Mouse (Mus musculus) heart, embryonic 13.5 days (tissue): ENCODE measurements at regions not wholly inside any gene's neighbourhood (a gene's known extent, or its start where the extent isn't known, plus 50 kb on each side); places are given as distances from the start of the nearest gene placed in this dataset.
A peak's percentile ranks its signal among the peaks of the same experiment; 100 is the strongest.

Source experiments
- ATAC-seq: fragments of 200-750 bp; cut with Nextera tagmentation; 2 replicates; pipeline ENCODE4 v1.8.0; 2017; ENCODE audit warnings: moderate TSS enrichment; ENCODE audit not compliant: insufficient number of reproducible peaks, low FRiP score, low TSS enrichment; ENCODE audit errors: extremely low read depth
- H3K27ac ChIP-seq: fragments of 300-500 bp; sonication (generic); replicated peaks from 2 replicates; pipeline ENCODE4 v1.5.1; 2015; ENCODE audit warnings: moderate library complexity, mild to moderate bottlenecking, inconsistent platforms
- H3K27me3 ChIP-seq: fragments of 300-500 bp; sonication (generic); replicated peaks from 2 replicates; pipeline ENCODE4 v1.6.1; 2015; ENCODE audit warnings: mild to moderate bottlenecking, inconsistent platforms
- H3K36me3 ChIP-seq: fragments of 300-500 bp; sonication (generic); 2 replicates; pipeline ENCODE4 v1.6.1; 2015; ENCODE audit warnings: mild to moderate bottlenecking, inconsistent platforms
- H3K4me1 ChIP-seq: fragments of 300-500 bp; sonication (generic); 2 replicates; pipeline ENCODE4 v1.6.1; 2015; ENCODE audit warnings: inconsistent platforms
- H3K4me2 ChIP-seq: fragments of 300-500 bp; sonication (generic); 2 replicates; pipeline ENCODE4 v1.6.1; 2015; ENCODE audit warnings: inconsistent platforms, mild to moderate bottlenecking, moderate library complexity
- H3K4me3 ChIP-seq: fragments of 300-500 bp; sonication (generic); 2 replicates; pipeline ENCODE4 v1.5.1; 2015; ENCODE audit warnings: moderate library complexity, mild to moderate bottlenecking, inconsistent platforms
- H3K9ac ChIP-seq: fragments of 300-500 bp; sonication (generic); 2 replicates; pipeline ENCODE4 v1.6.1; 2015; ENCODE audit warnings: inconsistent platforms, mild to moderate bottlenecking, moderate library complexity
- H3K9me3 ChIP-seq: fragments of 300-500 bp; sonication (generic); 2 replicates; pipeline ENCODE4 v1.6.1; 2016; ENCODE audit warnings: inconsistent platforms
- WGBS: fragments of 180-500 bp; shearing (Covaris S2); methylation state at CpG from one replicate; pipeline ENCODE4 v1.1.7; 2015; ENCODE audit warnings: mixed read lengths; 5-methylcytosine and 5-hydroxymethylcytosine counted together

- Histone ChIP-seq H3K4me2 (no peak overlapping the region), H3K36me3 (no peaks in the 10 kb centered on the region), H3K4me1 (peaks cover 21% of the 10 kb centered on the region), H3K27ac (peak overlapping the region; percentile 42; the same call in 1 of the 2 replicates), H3K27me3 (no peaks in the 10 kb centered on the region), H3K4me3 (no peak overlapping the region), H3K9ac (no peak overlapping the region), H3K9me3 (no peaks in the 10 kb centered on the region)
- no peak for ATAC-seq
- 55% methylated on average over 8 of the region's 8 CpGs for WGBS
These were observed 230.1 kb upstream of the Adgrl2 start for GRCm38 (mm10) chr3:149220304-149220951.

DNA sequence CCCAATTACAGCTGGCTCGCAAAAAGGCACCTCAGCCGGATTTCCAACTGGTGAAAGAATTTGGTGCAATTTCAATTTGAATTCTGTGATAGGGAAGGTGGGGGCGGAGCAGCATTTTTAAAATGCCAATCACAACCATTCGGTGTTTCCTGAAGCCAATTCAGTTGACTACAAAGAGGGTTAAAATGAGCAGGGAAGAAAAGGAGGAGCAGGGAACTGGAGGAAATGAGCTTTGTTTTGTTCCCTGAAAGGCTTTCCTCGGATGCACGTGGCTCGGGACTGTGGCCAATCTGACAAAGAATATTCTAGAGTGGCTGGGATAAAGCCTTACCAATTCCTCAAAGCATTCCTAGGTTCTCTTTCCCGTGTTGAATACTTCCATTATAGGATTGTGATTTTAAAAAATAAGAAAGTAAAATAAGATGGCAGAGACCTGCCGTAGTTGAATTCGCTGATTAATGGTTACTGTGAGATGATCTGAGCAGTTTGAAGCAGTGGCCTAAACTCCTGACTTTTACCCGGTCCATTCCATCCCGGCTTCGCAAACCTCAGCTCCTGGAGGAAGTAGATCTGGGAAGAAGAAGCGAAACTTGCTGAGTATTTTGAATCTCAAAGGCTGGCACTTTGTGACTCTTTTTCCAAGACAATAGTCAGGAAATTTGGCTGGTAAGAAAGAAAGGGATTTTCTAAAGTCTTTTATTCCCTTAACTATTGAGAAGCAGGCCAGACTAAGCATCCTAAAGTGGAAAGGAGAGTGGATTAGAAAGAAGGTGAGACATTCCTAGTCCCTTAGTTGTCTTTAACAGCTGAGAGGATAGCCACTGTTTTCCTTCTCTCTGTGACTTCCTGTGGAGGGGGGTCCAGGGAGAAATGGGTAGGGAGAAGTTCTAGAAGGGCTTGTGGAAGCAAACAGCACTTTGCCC, 229.3 kb upstream of the Adgrl2 start:
- H3K27me3 ChIP-seq, result no peaks in the 10 kb centered on the region
- peak overlapping the region; percentile 42 for H3K27ac ChIP-seq
- no peak for ATAC-seq
- no peaks in the 10 kb centered on the region for H3K36me3 ChIP-seq
- H3K4me1 ChIP-seq, result peaks cover 21% of the 10 kb centered on the region
- 47% methylated on average over 14 of the region's 14 CpGs for WGBS
- H3K9ac ChIP-seq, result no peak overlapping the region
- no peak overlapping the region for H3K4me3 ChIP-seq
- no peaks in the 10 kb centered on the region for H3K9me3 ChIP-seq
- no peak overlapping the region for H3K4me2 ChIP-seq

DNA sequence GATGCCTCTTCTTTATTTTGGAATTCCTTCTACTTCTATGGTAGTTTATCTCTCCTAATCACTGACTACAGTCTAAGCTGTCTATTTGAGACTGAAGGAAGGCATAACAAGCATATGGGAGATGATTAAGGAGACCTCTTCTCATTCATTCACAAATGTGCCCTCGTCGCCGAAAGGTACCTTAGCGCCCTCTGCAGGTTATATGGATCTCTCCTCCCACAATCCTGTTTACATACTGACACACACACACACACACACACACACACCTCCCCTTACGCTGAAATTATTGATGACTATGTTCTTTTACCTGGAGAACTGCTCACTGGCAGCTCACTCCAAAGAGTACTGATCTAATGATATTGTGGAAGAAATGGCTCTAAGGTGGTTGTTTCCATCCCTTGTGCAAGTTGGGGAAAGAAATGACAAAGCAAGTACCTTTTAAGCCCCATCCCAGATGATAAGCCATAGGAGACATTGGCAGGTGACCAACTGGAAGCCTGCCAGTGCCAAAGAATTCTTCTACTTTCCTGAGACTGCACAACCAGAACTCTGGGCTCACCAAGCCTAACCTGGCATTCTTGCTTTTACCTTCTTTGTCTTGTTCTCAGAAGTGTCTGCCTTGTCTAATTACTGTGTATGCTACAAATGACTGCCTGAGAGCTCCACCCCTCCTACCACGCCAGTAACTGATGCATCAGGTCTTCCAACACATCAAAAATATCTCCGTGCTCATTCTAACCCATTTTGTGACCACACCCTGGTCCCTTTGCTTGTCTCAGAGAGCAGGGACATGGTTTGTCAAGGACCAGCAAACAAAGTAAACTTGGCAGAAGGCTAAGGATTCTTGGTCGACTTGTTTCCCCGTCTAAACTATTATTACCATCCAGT, 227.8 kb upstream of the Adgrl2 start:
- no peak overlapping the region for H3K27ac ChIP-seq
- H3K4me3 ChIP-seq, result no peak overlapping the region
- no peaks in the 10 kb centered on the region for H3K9me3 ChIP-seq
- 83% methylated on average over 9 of the region's 9 CpGs for WGBS
- H3K27me3 ChIP-seq, result no peaks in the 10 kb centered on the region
- no peak overlapping the region for H3K9ac ChIP-seq
- H3K4me1 ChIP-seq, result peaks cover 21% of the 10 kb centered on the region
- no peak overlapping the region for H3K4me2 ChIP-seq
- ATAC-seq, result no peak
- H3K36me3 ChIP-seq, result no peaks in the 10 kb centered on the region

GRCm38 (mm10) chr3:149216759-149217400, 226.5 kb upstream of the Adgrl2 start:
- Histone ChIP-seq H3K4me1 (peaks cover 21% of the 10 kb centered on the region), H3K27ac (no peak overlapping the region), H3K36me3 (no peaks in the 10 kb centered on the region), H3K9me3 (no peaks in the 10 kb centered on the region), H3K27me3 (no peaks in the 10 kb centered on the region), H3K9ac (no peak overlapping the region), H3K4me2 (no peak overlapping the region), H3K4me3 (no peak overlapping the region)
- ATAC-seq, result no peak
- WGBS, result 69% methylated on average over 11 of the region's 11 CpGs

DNA sequence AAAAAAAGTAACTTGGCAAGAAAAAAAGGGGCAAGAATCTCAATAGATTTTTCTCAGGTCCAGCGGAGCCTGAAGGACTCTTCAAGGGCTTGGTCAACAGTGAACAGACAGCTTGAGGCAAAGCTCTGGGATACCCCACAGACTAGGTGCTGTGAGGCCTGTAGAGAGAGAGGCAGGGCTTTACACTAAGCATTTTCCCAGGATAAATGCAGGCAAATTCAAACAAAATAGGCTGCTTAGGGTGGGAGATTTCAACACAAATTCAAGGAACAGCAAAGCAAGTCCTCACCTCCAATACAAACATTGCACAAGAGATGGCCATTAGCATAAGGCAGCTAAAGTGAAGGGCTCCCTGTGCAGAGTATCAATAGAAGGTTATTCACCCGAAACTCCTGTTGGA, 225.3 kb upstream of the Adgrl2 start:
- ATAC-seq, result no peak
- no peak overlapping the region for H3K27ac ChIP-seq
- H3K9me3 ChIP-seq, result no peaks in the 10 kb centered on the region
- H3K4me3 ChIP-seq, result no peak overlapping the region
- no peak overlapping the region for H3K9ac ChIP-seq
- no peaks in the 10 kb centered on the region for H3K36me3 ChIP-seq
- H3K4me2 ChIP-seq, result no peak overlapping the region
- 71% methylated on average over 2 of the region's 2 CpGs for WGBS
- H3K27me3 ChIP-seq, result no peaks in the 10 kb centered on the region
- H3K4me1 ChIP-seq, result peaks cover 16% of the 10 kb centered on the region

GRCm38 (mm10) chr3:149211909-149212308, 221.6 kb upstream of the Adgrl2 start:
- Histone ChIP-seq H3K36me3 (no peaks in the 10 kb centered on the region), H3K27ac (no peak overlapping the region), H3K4me2 (no peak overlapping the region), H3K4me1 (no peaks in the 10 kb centered on the region), H3K27me3 (no peaks in the 10 kb centered on the region), H3K9ac (no peak overlapping the region), H3K9me3 (no peaks in the 10 kb centered on the region), H3K4me3 (no peak overlapping the region)
- 58% methylated on average over 7 of the region's 7 CpGs for WGBS
- no peak for ATAC-seq

GRCm38 (mm10) chr3:149209260-149209659, 218.9 kb upstream of the Adgrl2 start:
- WGBS, result 75% methylated on average over 2 of the region's 2 CpGs
- no peak overlapping the region for H3K27ac ChIP-seq
- no peak overlapping the region for H3K4me2 ChIP-seq
- no peak overlapping the region for H3K4me3 ChIP-seq
- ATAC-seq, result no peak
- no peaks in the 10 kb centered on the region for H3K4me1 ChIP-seq
- no peak overlapping the region for H3K9ac ChIP-seq
- H3K27me3 ChIP-seq, result no peaks in the 10 kb centered on the region
- no peaks in the 10 kb centered on the region for H3K9me3 ChIP-seq
- H3K36me3 ChIP-seq, result no peaks in the 10 kb centered on the region

DNA sequence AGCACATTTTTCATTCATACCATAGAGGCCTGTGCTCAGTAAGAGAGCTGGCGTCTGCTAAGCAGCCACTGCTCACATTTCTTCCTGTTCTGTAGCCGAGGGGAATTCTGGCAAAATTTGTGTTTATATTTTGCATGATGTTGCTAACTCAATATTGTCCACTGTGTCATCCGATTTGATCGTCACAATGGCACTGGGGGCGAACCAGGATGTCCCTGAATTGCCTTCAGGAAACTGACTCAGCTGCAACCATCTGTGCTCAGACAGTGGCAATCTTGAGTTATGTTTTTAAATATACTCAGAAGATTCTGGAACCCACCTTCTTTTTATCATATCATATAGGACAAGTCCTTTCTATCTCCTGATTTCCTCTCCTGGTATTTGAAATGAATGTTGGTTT, 213.1 kb upstream of the Adgrl2 start:
- 72% methylated on average over 5 of the region's 5 CpGs for WGBS
- Histone ChIP-seq H3K27ac (0 out of 2 replicates have a peak overlapping the region, but pooled peaks have one; percentile 20), H3K4me2 (no peak overlapping the region), H3K9ac (no peak overlapping the region), H3K36me3 (no peaks in the 10 kb centered on the region), H3K4me3 (no peak overlapping the region), H3K27me3 (no peaks in the 10 kb centered on the region), H3K9me3 (no peaks in the 10 kb centered on the region), H3K4me1 (no peaks in the 10 kb centered on the region)
- no peak for ATAC-seq

- Histone ChIP-seq H3K4me2 (no peak overlapping the region), H3K4me1 (no peaks in the 10 kb centered on the region), H3K36me3 (no peaks in the 10 kb centered on the region), H3K4me3 (no peak overlapping the region), H3K27me3 (no peaks in the 10 kb centered on the region), H3K9ac (no peak overlapping the region), H3K27ac (no peak overlapping the region), H3K9me3 (no peaks in the 10 kb centered on the region)
- 79% methylated on average over 8 of the region's 8 CpGs for WGBS
- ATAC-seq, result no peak
These were observed 206.3 kb upstream of the Adgrl2 start for GRCm38 (mm10) chr3:149196477-149197185.

DNA sequence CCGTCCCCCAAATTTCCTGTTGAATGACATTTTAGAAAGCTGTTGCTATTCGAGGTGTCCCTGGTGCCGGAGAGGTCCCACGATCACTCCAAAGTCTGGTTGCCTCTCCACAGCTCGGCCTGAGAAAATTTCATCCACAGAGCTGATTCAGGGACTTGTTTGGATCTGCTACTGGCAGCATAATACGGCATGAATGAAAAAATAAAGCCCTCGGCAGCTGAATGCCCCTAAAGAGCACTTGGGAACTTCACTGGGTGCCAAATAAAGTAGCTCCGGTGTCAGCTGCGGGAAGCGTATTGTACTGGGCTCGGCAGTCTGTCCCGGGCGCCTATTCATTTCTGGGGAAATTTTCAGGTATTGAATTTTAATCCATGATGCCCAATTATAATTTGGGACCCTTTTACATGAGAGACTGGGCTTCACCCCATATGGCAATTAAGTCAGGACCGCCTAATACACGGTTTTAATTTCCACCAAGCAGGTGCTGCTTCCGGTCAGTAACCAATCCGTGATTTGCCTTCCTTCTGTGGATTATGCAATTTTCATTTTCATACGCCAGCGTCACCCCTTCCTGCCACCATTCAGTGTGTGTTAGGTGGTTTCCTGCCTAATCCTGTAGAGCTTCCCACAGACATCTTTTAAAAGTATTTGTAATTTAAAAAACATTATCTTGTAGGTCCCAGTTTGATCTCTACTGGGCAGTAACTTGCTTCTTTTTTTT, 200.7 kb upstream of the Adgrl2 start:
- no peaks in the 10 kb centered on the region for H3K9me3 ChIP-seq
- no peak for ATAC-seq
- H3K36me3 ChIP-seq, result no peaks in the 10 kb centered on the region
- H3K4me3 ChIP-seq, result no peak overlapping the region
- no peak overlapping the region for H3K27ac ChIP-seq
- no peaks in the 10 kb centered on the region for H3K27me3 ChIP-seq
- WGBS, result 78% methylated on average over 19 of the region's 19 CpGs
- H3K4me1 ChIP-seq, result peaks cover 6% of the 10 kb centered on the region; the same call in 1 of the 2 replicates
- H3K9ac ChIP-seq, result no peak overlapping the region
- H3K4me2 ChIP-seq, result no peak overlapping the region
